Mouse (Mus musculus) hematopoietic stem cell, adult 5-6 weeks (primary cell): ENCODE data around the gene Mef2a. TPM values are rescaled to one million over a fixed set of nuclear protein-coding genes. Genes with fewer than 3 reads are reported as not detected.

Experiments
- ATAC-seq, 2 experiments: fragments of 125-278 bp in 1 of 2; replicated peaks in 1 of 2; 2 replicates each; pipeline ENCODE4 v1.8.0; 2016 to 2017; ENCODE audit warnings: inconsistent platforms in 2 of 2, mild to moderate bottlenecking in 2 of 2, moderate number of reproducible peaks in 2 of 2, low read depth in 1 of 2, moderate TSS enrichment in 1 of 2; ENCODE audit not compliant: low FRiP score in 2 of 2, poor library complexity in 2 of 2, severe bottlenecking in 2 of 2, insufficient read depth in 1 of 2, low TSS enrichment in 1 of 2
- total RNA-seq: library from RNA; stranded (forward); fragments of 172-1452, 232-1000 nt; gene quantifications from 2 replicates; pipeline ENCODE4 v1.2.3, GENCODE M21; 2017

Mef2a gene
- 48.7 and 61.6 TPM in 2 replicates for total RNA-seq

- peak; percentile 84 to 85 for ATAC-seq
These were observed at the start of gene Mef2a for GRCm38 (mm10) chr7:67372729-67373583. Gene Mef2a, minus strand, starts transcription at chr7:67372858.

GRCm38 (mm10) chr7:67421476-67422186 is 49.0 kb upstream of the Mef2a start:
- ATAC-seq, result peak; percentile 30 to 35; a peak in 2 of 4 replicates

GRCm38 (mm10) chr7:67421088-67421475 is 48.4 kb upstream of the Mef2a start:
- no peak for ATAC-seq

- peak; percentile 51 to 53 for ATAC-seq
These were observed 47.1 kb upstream of the Mef2a start for GRCm38 (mm10) chr7:67419591-67420314.

- ATAC-seq, result no peak
These were observed 45.5 kb upstream of the Mef2a start for GRCm38 (mm10) chr7:67418122-67418521.

- ATAC-seq, result no peak
These were observed 42.1 kb upstream of the Mef2a start for GRCm38 (mm10) chr7:67414766-67415165.

- no peak for ATAC-seq
These were observed 40.0 kb upstream of the Mef2a start for GRCm38 (mm10) chr7:67412686-67413085.

GRCm38 (mm10) chr7:67407019-67407418 is 34.4 kb upstream of the Mef2a start:
- ATAC-seq, result peak; percentile 12 to 29; a peak in 1 of 4 replicates

- no peak for ATAC-seq
These were observed 31.5 kb upstream of the Mef2a start for GRCm38 (mm10) chr7:67404176-67404575.

- no peak for ATAC-seq
These were observed 29.7 kb upstream of the Mef2a start for GRCm38 (mm10) chr7:67402353-67402752.

GRCm38 (mm10) chr7:67401379-67401778 is 28.7 kb upstream of the Mef2a start:
- ATAC-seq, result no peak

GRCm38 (mm10) chr7:67390760-67391159 is 18.1 kb upstream of the Mef2a start:
- ATAC-seq, result no peak

- ATAC-seq, result no peak
These were observed 17.4 kb upstream of the Mef2a start for GRCm38 (mm10) chr7:67390095-67390494.

- ATAC-seq, result no peak
These were observed 12.5 kb upstream of the Mef2a start for GRCm38 (mm10) chr7:67384942-67385872.

GRCm38 (mm10) chr7:67380174-67381129 is 7.8 kb upstream of the Mef2a start:
- ATAC-seq, result peak in 1 of 2 experiments; percentile 29; a peak in 1 of 4 replicates

- no peak for ATAC-seq
These were observed 4.1 kb upstream of the Mef2a start for GRCm38 (mm10) chr7:67376796-67377195.
